Mouse (Mus musculus): Measurements from ENCODE around the gene Lsp1. TPM values are rescaled to one million over a fixed set of nuclear protein-coding genes. Genes with fewer than 3 reads are reported as not detected.

Lsp1 gene
- polyA plus RNA-seq, 1 experiment from 2014 or later: 16.7 TPM

DNA sequence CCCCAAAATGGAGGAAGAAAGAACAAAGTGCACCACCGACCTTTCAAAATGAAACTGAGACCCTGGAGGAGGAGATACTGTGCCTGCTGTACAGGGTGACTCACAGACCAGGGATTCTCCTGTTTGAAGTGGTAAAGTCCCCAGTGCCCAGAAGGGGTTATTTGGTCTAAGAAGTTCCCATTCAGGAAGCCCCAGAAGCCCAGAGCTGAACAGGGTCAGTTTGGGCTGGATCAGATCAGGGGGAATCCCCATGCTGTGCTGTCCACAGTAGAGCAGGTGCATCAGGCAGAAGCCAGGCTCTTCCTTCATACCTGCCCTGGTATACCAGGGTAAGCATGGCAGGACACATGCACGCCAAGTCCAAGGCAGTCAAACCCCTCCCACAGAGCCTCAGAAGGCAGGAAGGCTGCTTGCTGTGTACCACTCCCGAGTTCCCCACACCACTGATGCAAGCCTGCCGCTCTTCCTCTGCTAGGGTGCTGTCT lies 2.0 kb downstream of the Lsp1 start:
- 42% methylated on average over 4 of the region's 4 CpGs for WGBS (ENCODE audit: insufficient replicate concordance)
- ATAC-seq: no peak
- Histone ChIP-seq H3K36me3 (no peaks in the 10 kb centered on the region), H3K9ac (no peak overlapping the region), H3K4me3 (no peak overlapping the region), H3K27me3 (replicated peaks) (peaks cover 15% of the 10 kb centered on the region; the same call in 1 of the 2 replicates), H3K4me1 (peaks cover 12% of the 10 kb centered on the region), H3K4me2 (peak overlapping the region; percentile 22; the same call in 1 of the 2 replicates), H3K9me3 (replicated peaks) (no peaks in the 10 kb centered on the region), H3K27ac (no peak overlapping the region)

DNA sequence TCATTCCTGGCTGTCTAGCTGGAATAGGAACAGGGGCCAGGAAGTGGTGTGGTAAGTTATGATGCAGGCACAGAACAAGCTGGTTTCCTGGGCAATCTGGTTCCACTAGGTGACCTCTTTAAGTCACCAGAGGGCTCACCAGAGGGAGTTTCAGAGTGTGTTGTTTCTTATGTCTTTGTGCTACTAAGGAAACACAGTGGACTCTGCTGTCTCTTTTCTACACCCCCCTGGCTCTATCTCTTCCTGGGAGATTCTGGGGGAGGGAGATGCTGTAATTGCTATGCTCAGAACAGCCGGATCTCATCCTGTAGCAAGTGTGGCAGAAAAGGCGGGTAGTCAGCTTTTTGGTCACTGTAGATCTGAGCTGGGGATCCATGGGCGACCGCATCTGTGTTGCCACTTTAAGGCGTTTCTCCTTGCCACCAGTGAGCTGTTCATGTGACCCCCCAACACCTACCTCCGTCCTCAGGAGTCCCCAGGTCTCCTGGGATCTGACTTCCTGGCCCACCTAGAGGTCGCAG lies 9.6 kb downstream of the Lsp1 start:
- WGBS (ENCODE audit: insufficient replicate concordance): 42% methylated on average over 7 of the region's 7 CpGs
- ATAC-seq: no peak
- Histone ChIP-seq H3K27ac (no peak overlapping the region; the same call in 1 of the 2 replicates), H3K4me1 (peaks cover 11% of the 10 kb centered on the region; the same call in 1 of the 2 replicates), H3K36me3 (no peaks in the 10 kb centered on the region), H3K27me3 (replicated peaks) (0 out of 2 replicates have a peak, but pooled peaks cover under 1% of the 10 kb centered on the region), H3K4me3 (no peak overlapping the region), H3K9me3 (replicated peaks) (no peaks in the 10 kb centered on the region), H3K9ac (no peak overlapping the region), H3K4me2 (no peak overlapping the region)

GRCm38 (mm10) chr7:142470808-142471413 lies 10.3 kb downstream of the Lsp1 start:
- H3K9me3 ChIP-seq (replicated peaks): no peaks in the 10 kb centered on the region
- H3K27me3 ChIP-seq (replicated peaks): 0 out of 2 replicates have a peak, but pooled peaks cover 8% of the 10 kb centered on the region
- no peak overlapping the region for H3K4me2 ChIP-seq
- no peak; the same call in 1 of the 2 replicates for ATAC-seq
- H3K9ac ChIP-seq: no peak overlapping the region
- H3K36me3 ChIP-seq: no peaks in the 10 kb centered on the region
- no peak overlapping the region for H3K27ac ChIP-seq
- H3K4me1 ChIP-seq: peaks cover 11% of the 10 kb centered on the region; the same call in 1 of the 2 replicates
- 20% methylated on average over 4 of the region's 4 CpGs for WGBS (ENCODE audit: insufficient replicate concordance)
- no peak overlapping the region for H3K4me3 ChIP-seq

GRCm38 (mm10) chr7:142471414-142471861 lies 10.8 kb downstream of the Lsp1 start:
- WGBS (ENCODE audit: insufficient replicate concordance): 43% methylated on average over 6 of the region's 6 CpGs
- ATAC-seq: no peak
- no peaks in the 10 kb centered on the region for H3K36me3 ChIP-seq
- H3K4me1 ChIP-seq: peaks cover 11% of the 10 kb centered on the region; the same call in 1 of the 2 replicates
- 0 out of 2 replicates have a peak, but pooled peaks cover 11% of the 10 kb centered on the region for H3K27me3 ChIP-seq (replicated peaks)
- H3K9ac ChIP-seq: no peak overlapping the region; the same call in 1 of the 2 replicates
- no peaks in the 10 kb centered on the region for H3K9me3 ChIP-seq (replicated peaks)
- H3K4me3 ChIP-seq: no peak overlapping the region
- H3K4me2 ChIP-seq: no peak overlapping the region
- peak overlapping the region; percentile 2 for H3K27ac ChIP-seq

- WGBS (ENCODE audit: insufficient replicate concordance): 55% methylated on average over 15 of the region's 15 CpGs
- peak overlapping the region; percentile 2 for H3K27ac ChIP-seq
These were observed 11.4 kb downstream of the Lsp1 start for GRCm38 (mm10) chr7:142471884-142472570.

DNA sequence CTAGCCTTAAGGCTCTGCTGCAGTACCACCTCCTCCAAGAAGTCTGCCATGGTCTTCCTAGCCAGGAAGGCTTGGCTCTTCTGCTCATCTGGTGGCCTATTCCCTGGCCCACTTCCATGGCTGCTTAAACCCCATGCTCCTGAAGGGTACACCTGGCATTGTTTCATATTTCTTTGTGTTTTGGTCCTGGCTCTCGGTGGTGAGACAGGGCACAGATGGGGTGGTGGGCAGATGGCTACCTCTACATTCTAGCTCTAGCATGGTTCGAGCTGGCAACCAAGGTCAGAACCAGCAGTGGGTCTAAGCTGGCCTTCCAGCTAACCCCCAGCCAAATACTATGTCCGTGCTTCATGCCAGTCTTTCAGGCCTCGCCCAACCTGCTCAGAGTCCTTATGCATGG lies 12.3 kb downstream of the Lsp1 start:
- no peak for ATAC-seq
- Histone ChIP-seq H3K27ac (no peak overlapping the region), H3K4me1 (peaks cover 11% of the 10 kb centered on the region; the same call in 1 of the 2 replicates), H3K4me2 (no peak overlapping the region), H3K27me3 (replicated peaks) (0 out of 2 replicates have a peak, but pooled peaks cover 11% of the 10 kb centered on the region), H3K9ac (no peak overlapping the region), H3K9me3 (replicated peaks) (no peaks in the 10 kb centered on the region), H3K36me3 (no peaks in the 10 kb centered on the region), H3K4me3 (no peak overlapping the region)
- WGBS (ENCODE audit: insufficient replicate concordance): 58% methylated on average over 4 of the region's 4 CpGs

More at GRCm38 (mm10) chr7:142471884-142472570, 11.4 kb downstream of the Lsp1 start:
- no peak overlapping the region for H3K4me2 ChIP-seq
- H3K4me3 ChIP-seq: no peak overlapping the region
- no peaks in the 10 kb centered on the region for H3K36me3 ChIP-seq
- H3K4me1 ChIP-seq: peaks cover 11% of the 10 kb centered on the region; the same call in 1 of the 2 replicates
- 0 out of 2 replicates have a peak, but pooled peaks cover 11% of the 10 kb centered on the region for H3K27me3 ChIP-seq (replicated peaks)
- no peaks in the 10 kb centered on the region for H3K9me3 ChIP-seq (replicated peaks)
- ATAC-seq: no peak
- no peak overlapping the region; the same call in 1 of the 2 replicates for H3K9ac ChIP-seq

GRCm38 (mm10) chr7:142473476-142473875 lies 12.9 kb downstream of the Lsp1 start:
- 0 out of 2 replicates have a peak, but pooled peaks cover 11% of the 10 kb centered on the region for H3K27me3 ChIP-seq (replicated peaks)
- WGBS (ENCODE audit: insufficient replicate concordance): 62% methylated on average over 2 of the region's 2 CpGs
- no peaks in the 10 kb centered on the region for H3K36me3 ChIP-seq
- H3K9ac ChIP-seq: no peak overlapping the region
- no peak overlapping the region for H3K27ac ChIP-seq
- H3K4me3 ChIP-seq: no peak overlapping the region
- ATAC-seq: no peak
- no peak overlapping the region for H3K4me2 ChIP-seq
- no peaks in the 10 kb centered on the region for H3K9me3 ChIP-seq (replicated peaks)
- H3K4me1 ChIP-seq: peaks cover 11% of the 10 kb centered on the region; the same call in 1 of the 2 replicates

DNA sequence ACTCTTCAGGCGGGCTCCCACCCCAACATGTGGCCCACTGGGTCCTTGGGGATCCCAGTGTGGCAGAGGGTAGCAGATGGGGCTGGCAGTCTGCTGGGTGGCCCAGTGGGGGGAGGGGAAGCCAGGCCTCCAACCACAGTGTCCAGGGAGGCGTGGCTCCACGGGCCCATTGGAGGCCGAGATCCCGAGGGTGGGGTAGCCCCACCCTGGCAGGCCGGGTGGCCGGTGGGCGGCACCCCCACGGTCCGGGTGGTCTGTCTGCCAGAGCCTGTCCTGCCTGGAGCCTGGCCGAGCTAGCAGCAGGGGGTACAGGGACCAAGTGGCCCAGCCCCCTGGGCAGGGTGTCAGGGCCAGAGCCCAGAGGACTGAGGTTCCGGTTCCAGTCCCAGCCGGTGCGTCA lies 14.2 kb downstream of the Lsp1 start:
- H3K4me2 ChIP-seq: no peak overlapping the region
- H3K27ac ChIP-seq: no peak overlapping the region
- no peak for ATAC-seq
- 0 out of 2 replicates have a peak, but pooled peaks cover 11% of the 10 kb centered on the region for H3K27me3 ChIP-seq (replicated peaks)
- H3K9ac ChIP-seq: no peak overlapping the region
- H3K9me3 ChIP-seq (replicated peaks): no peaks in the 10 kb centered on the region
- WGBS (ENCODE audit: insufficient replicate concordance): 70% methylated on average over 14 of the region's 14 CpGs
- H3K36me3 ChIP-seq: no peaks in the 10 kb centered on the region
- H3K4me3 ChIP-seq: no peak overlapping the region
- H3K4me1 ChIP-seq: peaks cover 11% of the 10 kb centered on the region; the same call in 1 of the 2 replicates

- no peak overlapping the region for H3K4me3 ChIP-seq
- H3K27me3 ChIP-seq (replicated peaks): 0 out of 2 replicates have a peak, but pooled peaks cover 11% of the 10 kb centered on the region
- no peak overlapping the region for H3K27ac ChIP-seq
- peaks cover 5% of the 10 kb centered on the region; the same call in 1 of the 2 replicates for H3K4me1 ChIP-seq
- no peaks in the 10 kb centered on the region for H3K9me3 ChIP-seq (replicated peaks)
- no peak for ATAC-seq
- no peak overlapping the region for H3K4me2 ChIP-seq
- no peak overlapping the region for H3K9ac ChIP-seq
- 51% methylated on average over 7 of the region's 7 CpGs for WGBS (ENCODE audit: insufficient replicate concordance)
- H3K36me3 ChIP-seq: no peaks in the 10 kb centered on the region
These were observed 15.0 kb downstream of the Lsp1 start for GRCm38 (mm10) chr7:142475641-142476040.

DNA sequence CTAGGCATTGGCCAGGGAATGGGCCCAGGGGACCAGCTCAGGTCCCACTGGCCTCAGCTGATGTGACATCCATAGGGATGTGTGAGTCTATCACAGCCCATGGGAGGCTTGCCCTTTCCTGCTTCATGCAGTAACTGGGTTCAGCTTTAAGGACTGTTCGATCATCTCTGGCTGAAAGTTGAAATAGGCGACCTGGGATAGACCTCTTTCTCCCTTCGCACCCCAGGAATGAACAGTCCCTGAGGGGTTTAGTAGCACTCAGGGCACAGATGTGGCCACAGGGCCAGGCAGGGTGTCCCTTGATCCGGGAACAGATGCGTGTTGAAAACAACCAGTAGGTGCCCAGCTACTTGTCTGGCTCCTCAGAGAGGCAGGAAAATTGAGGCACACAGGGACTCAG lies 15.7 kb downstream of the Lsp1 start:
- H3K9ac ChIP-seq: no peak overlapping the region

DNA sequence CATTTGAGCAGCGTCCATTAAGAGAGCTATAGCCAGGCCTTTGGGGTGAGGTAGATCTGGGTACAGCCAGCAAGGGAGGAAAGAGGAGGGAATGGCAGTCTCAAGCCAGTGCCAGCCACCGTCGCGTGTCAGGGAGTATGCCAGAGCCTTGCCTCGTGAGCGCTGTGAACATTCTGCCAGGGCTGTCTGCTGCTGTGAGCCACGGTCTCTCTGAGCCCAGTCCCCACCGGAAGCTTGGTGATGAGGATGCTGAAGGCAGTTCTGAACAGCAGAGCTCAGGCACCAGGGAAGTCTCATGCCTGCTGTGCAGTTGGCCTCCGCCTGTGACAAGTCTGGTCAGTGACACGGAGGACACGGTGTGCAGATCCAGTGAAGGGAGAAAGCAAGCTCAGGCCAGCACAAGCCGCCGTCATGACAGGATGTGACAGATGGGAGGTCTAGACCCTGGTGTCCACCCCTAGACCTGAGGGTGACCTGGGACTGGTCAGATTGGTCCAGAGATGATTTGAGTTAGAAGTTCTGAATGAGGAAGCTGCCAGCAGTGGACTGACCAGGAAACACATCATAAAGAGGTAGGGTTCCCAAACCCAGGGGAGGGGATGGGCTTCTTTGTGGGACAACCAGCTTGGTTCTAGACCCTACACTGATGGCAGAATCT lies 16.3 kb downstream of the Lsp1 start:
- WGBS (ENCODE audit: insufficient replicate concordance): 72% methylated on average over 13 of the region's 13 CpGs
- Histone ChIP-seq H3K9me3 (replicated peaks) (no peaks in the 10 kb centered on the region), H3K4me2 (no peak overlapping the region), H3K4me1 (peaks cover 10% of the 10 kb centered on the region), H3K9ac (no peak overlapping the region), H3K4me3 (no peak overlapping the region), H3K27me3 (replicated peaks) (0 out of 2 replicates have a peak, but pooled peaks cover 20% of the 10 kb centered on the region), H3K36me3 (no peaks in the 10 kb centered on the region), H3K27ac (no peak overlapping the region)
- no peak for ATAC-seq

More for the DNA sequence above, 15.7 kb downstream of the Lsp1 start:
- Histone ChIP-seq H3K9me3 (replicated peaks) (no peaks in the 10 kb centered on the region), H3K4me1 (peaks cover 4% of the 10 kb centered on the region), H3K27ac (no peak overlapping the region), H3K36me3 (no peaks in the 10 kb centered on the region), H3K4me3 (no peak overlapping the region), H3K4me2 (no peak overlapping the region), H3K27me3 (replicated peaks) (0 out of 2 replicates have a peak, but pooled peaks cover 14% of the 10 kb centered on the region)
- no peak for ATAC-seq
- 65% methylated on average over 5 of the region's 5 CpGs for WGBS (ENCODE audit: insufficient replicate concordance)

Measured in liver, embryonic 12.5 days (tissue).